ENCODE assay signal across 11 mouse cellular contexts in genomic region chr10:93143986-93144314, GRCm38 (mm10). TPM values are rescaled to one million over a fixed set of nuclear protein-coding genes. Genes with fewer than 3 reads are reported as not detected.
DNase-seq lines count a peak whose midpoint lies in the region; ATAC-seq and TF ChIP-seq lines count a peak whose summit lies in the region.
"Had no signal": no experiment of that assay in that cellular context is flagged by ENCODE, and none has a peak within 500 bp of the region (broad histone marks: within the 10 kb centered on the region; RNA-seq: fewer than 3 reads in every experiment).

No protein-coding gene starts in this region.

- ATAC-seq in heart, embryonic 11.5 days (replicated peaks; ENCODE audit: insufficient number of reproducible peaks, low FRiP score, low TSS enrichment) = no peak
- no peak; the same call in 1 of the 2 replicates for ATAC-seq in G1E (ENCODE audit: extremely low read depth, insufficient number of reproducible peaks, low FRiP score, poor library complexity, severe bottlenecking)
- 0 out of 2 replicates have a peak, but pooled peaks have one; percentile 1 for ATAC-seq in liver, embryonic 16.5 days (ENCODE audit: low read depth)

- H3K4me3 ChIP-seq in heart, embryonic 11.5 days (ENCODE audit: low read depth, low read length) = peak overlapping the region; percentile 34; the same call in 1 of the 2 replicates
- H3K4me3 ChIP-seq in left cerebral cortex, adult 2 months = no peak overlapping the region
- peak overlapping the region; percentile 65 for H3K4me3 ChIP-seq in G1E (ENCODE audit: low read depth, low read length)
- peak overlapping the region; percentile 62 for H3K4me3 ChIP-seq in liver, embryonic 16.5 days (ENCODE audit: low read depth, low read length)
- H3K4me3 ChIP-seq in gastrocnemius, adult 2 months = no peak overlapping the region

- TF ChIP-seq CTCF in left cerebral cortex, adult 2 months (IDR thresholded peaks at IDR 0.05) = no peak
- no peak for TF ChIP-seq CTCF in G1E (IDR thresholded peaks at IDR 0.05; ENCODE audit: low read depth, low read length)
- TF ChIP-seq CTCF in gastrocnemius, adult 2 months (IDR thresholded peaks at IDR 0.05) = no peak

- peak overlapping the region; percentile 60 for H3K4me2 ChIP-seq in heart, embryonic 11.5 days
- peak overlapping the region; percentile 57 for H3K4me2 ChIP-seq in liver, embryonic 16.5 days (ENCODE audit: low read depth, low read length)

- intact Hi-C loops in left cerebral cortex, adult 2 months (cut with DNase I) = no loop called here
- intact Hi-C loops in gastrocnemius, adult 2 months (cut with DNase I) = no loop called here

- H3K4me1 ChIP-seq in heart, embryonic 11.5 days (ENCODE audit: control insufficient read depth, insufficient read depth, low read length) = peaks cover 4% of the 10 kb centered on the region; the same call in 1 of the 2 replicates
- peaks cover 37% of the 10 kb centered on the region for H3K4me1 ChIP-seq in G1E (ENCODE audit: insufficient read depth, low read depth, low read length)
- H3K4me1 ChIP-seq in liver, embryonic 16.5 days (ENCODE audit: control insufficient read depth, low read depth, low read length) = peaks cover 33% of the 10 kb centered on the region

- no peaks in the 10 kb centered on the region for H3K9me3 ChIP-seq in heart, embryonic 11.5 days (replicated peaks; ENCODE audit: control insufficient read depth, low read length)
- peaks cover 6% of the 10 kb centered on the region for H3K9me3 ChIP-seq in G1E (replicated peaks)
- no peaks in the 10 kb centered on the region for H3K9me3 ChIP-seq in liver, embryonic 16.5 days (replicated peaks; ENCODE audit: control insufficient read depth, low read length)

- H3K27me3 ChIP-seq in heart, embryonic 11.5 days (ENCODE audit: control insufficient read depth, insufficient read depth, low read length) = no peaks in the 10 kb centered on the region
- H3K27me3 ChIP-seq in G1E (ENCODE audit: insufficient read depth, low read length) = no peaks in the 10 kb centered on the region
- H3K27me3 ChIP-seq in liver, embryonic 16.5 days (ENCODE audit: control insufficient read depth, insufficient read depth, low read depth, low read length) = no peaks in the 10 kb centered on the region

- DNase-seq in heart, adult 18-20 months = no peak
- DNase-seq in left cerebral cortex, adult 2 months (ENCODE audit: extremely low spot score in 1 of 2, low spot score in 2 of 2) = no peak
- DNase-seq in left cerebral cortex, adult 8-10 months (ENCODE audit: low spot score in 2 of 2) = no peak
- no peak for DNase-seq in G1E (ENCODE audit: low spot score)
- DNase-seq in frontal cortex, postnatal 10 days (ENCODE audit: low spot score in 2 of 2) = no peak
- no peak for DNase-seq in gastrocnemius, adult 2 months
- DNase-seq: cerebellum, adult 18-20 months; heart, postnatal 10 days; kidney, postnatal 36 days had no signal

- no peaks in the 10 kb centered on the region for H3K36me3 ChIP-seq in heart, embryonic 11.5 days (ENCODE audit: control insufficient read depth, insufficient read depth, low read length)
- peaks cover 2% of the 10 kb centered on the region for H3K36me3 ChIP-seq in G1E (replicated peaks)
- H3K36me3 ChIP-seq in liver, embryonic 16.5 days (ENCODE audit: control insufficient read depth, insufficient read depth) = no peaks in the 10 kb centered on the region

- no peak overlapping the region for H3K9ac ChIP-seq in heart, embryonic 11.5 days (ENCODE audit: low read depth, low read length)
- peak overlapping the region; percentile 43 for H3K9ac ChIP-seq in liver, embryonic 16.5 days (ENCODE audit: low read depth, low read length)

- 59% methylated on average over 6 of the region's 6 CpGs for WGBS in heart, embryonic 11.5 days (ENCODE audit: insufficient replicate concordance)
- 23% methylated on average over 6 of the region's 6 CpGs for WGBS in liver, embryonic 16.5 days (ENCODE audit: insufficient replicate concordance)

- peak overlapping the region; percentile 84 for H3K27ac ChIP-seq in heart, embryonic 11.5 days (ENCODE audit: low read depth, low read length)
- H3K27ac ChIP-seq in left cerebral cortex, adult 2 months = peak overlapping the region; percentile 33
- H3K27ac ChIP-seq in liver, embryonic 16.5 days (ENCODE audit: low read length) = peak overlapping the region; percentile 96
- no peak overlapping the region for H3K27ac ChIP-seq in gastrocnemius, adult 2 months

RNA-seq across cellular contexts. Expression of gene Cdk17, which starts 16.7 kb away (rescaled TPM):
- 20.9 and 21.0 TPM in 2 replicates for polyA plus RNA-seq in heart, embryonic 11.5 days (2014; fragmentation: Nextera tagmentation; extraction: Ambion mirVana)
- 10 to 100 TPM; 13.1 to 13.5 TPM for total RNA-seq in heart, adult 18-20 months (2021)
- 100 to 1,000 TPM; 207 to 216 TPM for total RNA-seq in left cerebral cortex, adult 2 months (2021)
- 100 to 1,000 TPM; 212 to 264 (median 240) TPM for total RNA-seq in left cerebral cortex, adult 8-10 months (2022)
- total RNA-seq in G1E (2014; fragmentation: Nextera tagmentation) (123 and 138 TPM in 2 replicates), G1E (2017) (91.0 and 95.6 TPM in 2 replicates)
- polyA plus RNA-seq in G1E (2012) = 4.9 and 6.5 TPM in 2 replicates
- 8.3 and 8.7 TPM in 2 replicates for polyA plus RNA-seq in liver, embryonic 16.5 days (2015; fragmentation: Nextera tagmentation; extraction: Ambion mirVana)
- 1 to 10 TPM; 5.4 to 6.1 TPM for total RNA-seq in gastrocnemius, adult 2 months (2021)

Comparison
In these comparisons a context has a peak if more than half of its experiments do, and no peak if none do; other contexts are left out.
1. H3K4me3 ChIP-seq: peak in heart, embryonic 11.5 days (single experiment), G1E (single experiment) and liver, embryonic 16.5 days (single experiment); none in left cerebral cortex, adult 2 months (single experiment) and gastrocnemius, adult 2 months (single experiment).
2. RNA of gene Cdk17, which starts 16.7 kb away (total RNA-seq): 212 to 264 TPM in left cerebral cortex, adult 8-10 months, 207 to 216 TPM in left cerebral cortex, adult 2 months and 91.0 to 138 TPM in G1E; 13.1 to 13.5 TPM in heart, adult 18-20 months and 5.4 to 6.1 TPM in gastrocnemius, adult 2 months; every median in the first group is over 4 times any median in the second.